Mouse (Mus musculus): ENCODE results near the gene Mnat1.

- no peak for TF ChIP-seq CHD2 (IDR thresholded peaks at IDR 0.05; ENCODE audit: low read length)
- TF ChIP-seq SMC3 (IDR thresholded peaks at IDR 0.05; ENCODE audit: low read depth, low read length), result no peak
- no peak for TF ChIP-seq POLR2AphosphoS2 (IDR thresholded peaks at IDR 0.05; ENCODE audit: low read depth, low read length)
- no peak for TF ChIP-seq HCFC1 (IDR thresholded peaks at IDR 0.05; ENCODE audit: low read depth, low read length)
- TF ChIP-seq EP300 (IDR thresholded peaks at IDR 0.05; ENCODE audit: low read length), result no peak
Observed at GRCm38 (mm10) chr12:73221235-73221634, 97.7 kb downstream of the Mnat1 start.
